Mouse (Mus musculus): ENCODE data around the gene Clint1. TPM values are rescaled to one million over a fixed set of nuclear protein-coding genes. Genes with fewer than 3 reads are reported as not detected.
A peak's percentile ranks its signal among the peaks of the same experiment; 100 is the strongest.

The Clint1 gene
- polyA plus RNA-seq, 1 experiment from 2014 or later: 111 TPM

- H3K9me3 ChIP-seq (replicated peaks): no peaks in the 10 kb centered on the region
- peaks cover 29% of the 10 kb centered on the region for H3K4me1 ChIP-seq
- ATAC-seq: no peak
- H3K27me3 ChIP-seq (replicated peaks): no peaks in the 10 kb centered on the region
- no peak overlapping the region for H3K9ac ChIP-seq
- no peak overlapping the region for H3K4me2 ChIP-seq
- H3K27ac ChIP-seq: no peak overlapping the region
- H3K4me3 ChIP-seq: no peak overlapping the region
- 75% methylated on average over 4 of the region's 4 CpGs for WGBS (ENCODE audit: insufficient replicate concordance)
- peaks cover 12% of the 10 kb centered on the region for H3K36me3 ChIP-seq
Observed at GRCm38 (mm10) chr11:45849203-45849602, 2.6 kb upstream of the Clint1 start.

- Histone ChIP-seq H3K4me3 (no peak overlapping the region), H3K9ac (no peak overlapping the region), H3K36me3 (peaks cover 18% of the 10 kb centered on the region), H3K4me2 (no peak overlapping the region), H3K27ac (no peak overlapping the region), H3K27me3 (replicated peaks) (no peaks in the 10 kb centered on the region), H3K9me3 (replicated peaks) (no peaks in the 10 kb centered on the region), H3K4me1 (peaks cover 36% of the 10 kb centered on the region)
- WGBS (ENCODE audit: insufficient replicate concordance): 26% methylated on average over 3 of the region's 3 CpGs
- ATAC-seq: no peak
Observed at GRCm38 (mm10) chr11:45849859-45850258, 2.0 kb upstream of the Clint1 start.

- H3K9ac ChIP-seq: no peak overlapping the region
- 58% methylated on average over 3 of the region's 3 CpGs for WGBS (ENCODE audit: insufficient replicate concordance)
- no peak overlapping the region for H3K27ac ChIP-seq
- peaks cover 21% of the 10 kb centered on the region for H3K36me3 ChIP-seq
- no peak overlapping the region for H3K4me3 ChIP-seq
- H3K27me3 ChIP-seq (replicated peaks): no peaks in the 10 kb centered on the region
- no peaks in the 10 kb centered on the region for H3K9me3 ChIP-seq (replicated peaks)
- H3K4me2 ChIP-seq: no peak overlapping the region
- ATAC-seq: no peak
- peaks cover 41% of the 10 kb centered on the region for H3K4me1 ChIP-seq
Observed at GRCm38 (mm10) chr11:45850317-45850716, 1.5 kb upstream of the Clint1 start.

GRCm38 (mm10) chr11:45852124-45852994 is 508 bp downstream of the Clint1 start:
- Histone ChIP-seq H3K27ac (peak overlapping the region; percentile 94), H3K9me3 (replicated peaks) (no peaks in the 10 kb centered on the region), H3K36me3 (peaks cover 34% of the 10 kb centered on the region), H3K9ac (peak overlapping the region; percentile 99), H3K4me3 (peak overlapping the region; percentile 97), H3K4me1 (peaks cover 61% of the 10 kb centered on the region), H3K27me3 (replicated peaks) (no peaks in the 10 kb centered on the region), H3K4me2 (peak overlapping the region; percentile 75)
- peak; percentile 56 for ATAC-seq
- under 1% methylated on average over 37 of the region's 58 CpGs for WGBS (ENCODE audit: insufficient replicate concordance)

GRCm38 (mm10) chr11:45852995-45853317 is 1.1 kb downstream of the Clint1 start:
- ATAC-seq: no peak
- peak overlapping the region; percentile 99 for H3K9ac ChIP-seq
- peaks cover 66% of the 10 kb centered on the region for H3K4me1 ChIP-seq
- H3K4me3 ChIP-seq: peak overlapping the region; percentile 97
- H3K36me3 ChIP-seq: peaks cover 39% of the 10 kb centered on the region
- peak overlapping the region; percentile 75 for H3K4me2 ChIP-seq
- 18% methylated on average over 6 of the region's 6 CpGs for WGBS (ENCODE audit: insufficient replicate concordance)
- no peaks in the 10 kb centered on the region for H3K27me3 ChIP-seq (replicated peaks)
- H3K9me3 ChIP-seq (replicated peaks): no peaks in the 10 kb centered on the region
- peak overlapping the region; percentile 94 for H3K27ac ChIP-seq

GRCm38 (mm10) chr11:45853916-45854315 is 2.1 kb downstream of the Clint1 start:
- H3K9ac ChIP-seq: peak overlapping the region; percentile 99
- peak overlapping the region; percentile 97 for H3K4me3 ChIP-seq
- H3K27me3 ChIP-seq (replicated peaks): no peaks in the 10 kb centered on the region
- ATAC-seq: peak; percentile 53
- 66% methylated on average over 2 of the region's 2 CpGs for WGBS (ENCODE audit: insufficient replicate concordance)
- H3K4me2 ChIP-seq: peak overlapping the region; percentile 75
- H3K9me3 ChIP-seq (replicated peaks): no peaks in the 10 kb centered on the region
- peak overlapping the region; percentile 94 for H3K27ac ChIP-seq
- peaks cover 75% of the 10 kb centered on the region for H3K4me1 ChIP-seq
- H3K36me3 ChIP-seq: peaks cover 49% of the 10 kb centered on the region

- Histone ChIP-seq H3K4me1 (peaks cover 75% of the 10 kb centered on the region), H3K9me3 (replicated peaks) (no peaks in the 10 kb centered on the region), H3K9ac (peak overlapping the region; percentile 99), H3K4me3 (peak overlapping the region; percentile 97), H3K36me3 (peaks cover 51% of the 10 kb centered on the region), H3K27me3 (replicated peaks) (no peaks in the 10 kb centered on the region), H3K27ac (peak overlapping the region; percentile 94), H3K4me2 (peak overlapping the region; percentile 75)
- WGBS (ENCODE audit: insufficient replicate concordance): 59% methylated on average over 7 of the region's 7 CpGs
- no peak for ATAC-seq
Observed at GRCm38 (mm10) chr11:45854381-45854780, 2.5 kb downstream of the Clint1 start.

- WGBS (ENCODE audit: insufficient replicate concordance): 11% methylated on average over 7 of the region's 7 CpGs
- Histone ChIP-seq H3K4me2 (peak overlapping the region; percentile 75), H3K27ac (peak overlapping the region; percentile 94), H3K27me3 (replicated peaks) (no peaks in the 10 kb centered on the region), H3K9me3 (replicated peaks) (no peaks in the 10 kb centered on the region), H3K4me3 (peak overlapping the region; percentile 97), H3K36me3 (peaks cover 63% of the 10 kb centered on the region), H3K9ac (peak overlapping the region; percentile 99), H3K4me1 (peaks cover 75% of the 10 kb centered on the region)
- peak; percentile 35 for ATAC-seq
Observed at GRCm38 (mm10) chr11:45855407-45856148, 3.7 kb downstream of the Clint1 start.

GRCm38 (mm10) chr11:45856149-45856516 is 4.3 kb downstream of the Clint1 start:
- Histone ChIP-seq H3K27ac (peak overlapping the region; percentile 94), H3K36me3 (peaks cover 68% of the 10 kb centered on the region), H3K27me3 (replicated peaks) (no peaks in the 10 kb centered on the region), H3K9ac (peak overlapping the region; percentile 99), H3K9me3 (replicated peaks) (no peaks in the 10 kb centered on the region), H3K4me1 (peaks cover 79% of the 10 kb centered on the region), H3K4me3 (peak overlapping the region; percentile 97), H3K4me2 (peak overlapping the region; percentile 75)
- ATAC-seq: peak; percentile 6; the same call in 1 of the 2 replicates
- WGBS (ENCODE audit: insufficient replicate concordance): 15% methylated on average over 6 of the region's 6 CpGs

GRCm38 (mm10) chr11:45861334-45861733 is 9.5 kb downstream of the Clint1 start:
- peak; percentile 20; the same call in 1 of the 2 replicates for ATAC-seq
- H3K9me3 ChIP-seq (replicated peaks): no peaks in the 10 kb centered on the region
- peaks cover 89% of the 10 kb centered on the region for H3K4me1 ChIP-seq
- no peaks in the 10 kb centered on the region for H3K27me3 ChIP-seq (replicated peaks)
- peaks cover 72% of the 10 kb centered on the region for H3K36me3 ChIP-seq
- H3K27ac ChIP-seq: peak overlapping the region; percentile 36
- H3K9ac ChIP-seq: peak overlapping the region; percentile 6; the same call in 1 of the 2 replicates
- WGBS (ENCODE audit: insufficient replicate concordance): 26% methylated on average over 7 of the region's 7 CpGs
- no peak overlapping the region for H3K4me3 ChIP-seq
- no peak overlapping the region; the same call in 1 of the 2 replicates for H3K4me2 ChIP-seq

GRCm38 (mm10) chr11:45864409-45864808 is 12.6 kb downstream of the Clint1 start:
- no peaks in the 10 kb centered on the region for H3K27me3 ChIP-seq (replicated peaks)
- 72% methylated on average over 3 of the region's 3 CpGs for WGBS (ENCODE audit: insufficient replicate concordance)
- no peak for ATAC-seq
- no peaks in the 10 kb centered on the region for H3K9me3 ChIP-seq (replicated peaks)
- no peak overlapping the region for H3K27ac ChIP-seq
- H3K4me2 ChIP-seq: no peak overlapping the region
- peaks cover 86% of the 10 kb centered on the region for H3K4me1 ChIP-seq
- H3K4me3 ChIP-seq: no peak overlapping the region
- peaks cover 68% of the 10 kb centered on the region for H3K36me3 ChIP-seq
- H3K9ac ChIP-seq: no peak overlapping the region

- no peak for ATAC-seq
- Histone ChIP-seq H3K9ac (no peak overlapping the region), H3K4me1 (peaks cover 86% of the 10 kb centered on the region), H3K36me3 (peaks cover 64% of the 10 kb centered on the region), H3K27ac (no peak overlapping the region), H3K9me3 (replicated peaks) (no peaks in the 10 kb centered on the region), H3K4me3 (no peak overlapping the region), H3K4me2 (no peak overlapping the region), H3K27me3 (replicated peaks) (no peaks in the 10 kb centered on the region)
- WGBS (ENCODE audit: insufficient replicate concordance): 88% methylated on average over 2 of the region's 2 CpGs
Observed at GRCm38 (mm10) chr11:45865861-45866260, 14.0 kb downstream of the Clint1 start.

Measured in liver, embryonic 12.5 days (tissue).